Comparison of ENCODE assay signal across 24 mouse cellular contexts in genomic region chr16:30029264-30030003, GRCm38 (mm10). TPM values are rescaled to one million over a fixed set of nuclear protein-coding genes. Genes with fewer than 3 reads are reported as not detected.
DNase-seq lines count a peak whose midpoint lies in the region; ATAC-seq and TF ChIP-seq lines count a peak whose summit lies in the region.
"Had no signal": no experiment of that assay in that cellular context is flagged by ENCODE, and none has a peak within 500 bp of the region (broad histone marks: within the 10 kb centered on the region; RNA-seq: fewer than 3 reads in every experiment).

No protein-coding gene starts in this region.

- H3K27ac ChIP-seq in forebrain, embryonic 10.5 days: peak overlapping the region; percentile 62
- H3K27ac ChIP-seq in forebrain, embryonic 11.5 days (ENCODE audit: low read depth, low read length): no peak overlapping the region
- H3K27ac ChIP-seq in CH12.LX (ENCODE audit: insufficient read depth, low read depth): peak overlapping the region; percentile 77
- H3K27ac ChIP-seq in liver, embryonic 12.5 days: no peak overlapping the region
- H3K27ac ChIP-seq: embryonic facial prominence, embryonic 13.5 days; forebrain, embryonic 15.5 days; heart, adult 2 months; heart, embryonic 15.5 days; hindbrain, embryonic 13.5 days; hindbrain, postnatal 0 days; intestine, embryonic 15.5 days had no signal

- WGBS in forebrain, embryonic 10.5 days: 69% methylated on average over 12 of the region's 12 CpGs
- WGBS in forebrain, embryonic 11.5 days: 65% methylated on average over 12 of the region's 12 CpGs
- WGBS in liver, embryonic 12.5 days (ENCODE audit: insufficient replicate concordance): 75% methylated on average over 12 of the region's 12 CpGs

- TF ChIP-seq RAD21 in CH12.LX (IDR thresholded peaks at IDR 0.05; ENCODE audit: low read depth, low read length): no peak; the same call in 1 of the 2 replicates

- H3K4me2 ChIP-seq in forebrain, embryonic 11.5 days (ENCODE audit: low read depth, low read length, severe bottlenecking): no peak overlapping the region
- H3K4me2 ChIP-seq in CH12.LX (ENCODE audit: insufficient read depth, low read depth, poor library complexity, severe bottlenecking): peak overlapping the region; percentile 52
- peak overlapping the region; percentile 57 for H3K4me2 ChIP-seq in myocyte (ENCODE audit: low read depth)
- H3K4me2 ChIP-seq in liver, embryonic 12.5 days: no peak overlapping the region
- H3K4me2 ChIP-seq: embryonic facial prominence, embryonic 13.5 days; forebrain, embryonic 15.5 days; heart, embryonic 11.5 days; heart, embryonic 15.5 days; hindbrain, embryonic 13.5 days; intestine, embryonic 15.5 days had no signal

- no peak overlapping the region for H3K4me3 ChIP-seq in forebrain, embryonic 10.5 days
- no peak overlapping the region for H3K4me3 ChIP-seq in forebrain, embryonic 11.5 days (ENCODE audit: low read depth, low read length)
- H3K4me3 ChIP-seq in CH12.LX (replicated peaks in 1 of 3; ENCODE audit: low read depth in 2 of 3, low read length in 2 of 3, poor library complexity in 1 of 3) (no peak overlapping the region), myocyte (no peak overlapping the region)
- no peak overlapping the region for H3K4me3 ChIP-seq in liver, embryonic 12.5 days
- H3K4me3 ChIP-seq: embryonic facial prominence, embryonic 13.5 days; forebrain, embryonic 15.5 days; heart, adult 2 months; heart, embryonic 15.5 days; hindbrain, embryonic 13.5 days; intestine, embryonic 15.5 days had no signal

- no peaks in the 10 kb centered on the region for H3K9me3 ChIP-seq in forebrain, embryonic 10.5 days
- no peaks in the 10 kb centered on the region for H3K9me3 ChIP-seq in forebrain, embryonic 11.5 days (ENCODE audit: control insufficient read depth, low read length)
- H3K9me3 ChIP-seq in CH12.LX (replicated peaks; ENCODE audit: low read length): peaks cover 3% of the 10 kb centered on the region
- H3K9me3 ChIP-seq in liver, embryonic 12.5 days (replicated peaks): no peaks in the 10 kb centered on the region
- H3K9me3 ChIP-seq: embryonic facial prominence, embryonic 13.5 days; forebrain, embryonic 15.5 days; heart, embryonic 15.5 days; hindbrain, embryonic 13.5 days; intestine, embryonic 15.5 days had no signal

- TF ChIP-seq CTCF in CH12.LX (conservative IDR thresholded peaks at IDR 0.05 in 1 of 2, IDR thresholded peaks at IDR 0.05 in 1 of 2; ENCODE audit: low read depth in 2 of 2, low read length in 2 of 2): no peak

- no peak overlapping the region for H3ac ChIP-seq in myocyte (ENCODE audit: control insufficient read depth, insufficient read length)

- H3K79me2 ChIP-seq in CH12.LX (replicated peaks; ENCODE audit: control insufficient read depth, extremely low read depth, insufficient read depth, poor library complexity, severe bottlenecking) (no peaks in the 10 kb centered on the region), myocyte (ENCODE audit: control insufficient read depth, insufficient read depth) (no peaks in the 10 kb centered on the region)

- H3K4me1 ChIP-seq in forebrain, embryonic 10.5 days: peaks cover 65% of the 10 kb centered on the region
- H3K4me1 ChIP-seq in forebrain, embryonic 11.5 days (replicated peaks; ENCODE audit: control insufficient read depth, insufficient read depth, low read length): peaks cover 19% of the 10 kb centered on the region
- H3K4me1 ChIP-seq in CH12.LX (ENCODE audit: control insufficient read depth in 1 of 2, insufficient read depth in 2 of 2): peaks cover 39 to 75% of the 10 kb centered on the region in 2 experiments
- peaks cover 13% of the 10 kb centered on the region for H3K4me1 ChIP-seq in liver, embryonic 12.5 days

- no peak for TF ChIP-seq POLR2A in CH12.LX (IDR thresholded peaks at IDR 0.05; ENCODE audit: low read depth, low read length)
- no peak for TF ChIP-seq POLR2A in myocyte (IDR thresholded peaks at IDR 0.05; ENCODE audit: insufficient read length, low read depth)

- ATAC-seq in forebrain, embryonic 11.5 days (replicated peaks; ENCODE audit: low FRiP score): no peak
- no peak for ATAC-seq in liver, embryonic 12.5 days
- ATAC-seq: CD4-positive, CD25-positive, alpha-beta regulatory T cell, adult 4 months; forebrain, embryonic 15.5 days; hindbrain, postnatal 0 days; intestine, embryonic 15.5 days had no signal

- peak; percentile 95 for TF ChIP-seq EP300 in CH12.LX (IDR thresholded peaks at IDR 0.05; ENCODE audit: low read length)

- in situ Hi-C loops in CH12.LX (cut with MboI; ENCODE audit: low pct_ligation_motif_present, low pct_unique_long_range_greater_than_20kb, low sequenced_read_pairs): loop anchor here (5.0 kb wide), 1 partner anchor 38 kb away; no protein-coding TSS in a partner anchor

- dilution Hi-C loops in CH12.LX (cut with MboI; ENCODE audit: extremely low pct_ligation_motif_present, extremely low pct_unique_long_range_greater_than_20kb, low sequenced_read_pairs): no loop called here

- peaks cover 59% of the 10 kb centered on the region for H3K27me3 ChIP-seq in forebrain, embryonic 10.5 days (ENCODE audit: poor library complexity, severe bottlenecking)
- peaks cover 2% of the 10 kb centered on the region; the same call in 1 of the 2 replicates for H3K27me3 ChIP-seq in forebrain, embryonic 11.5 days (ENCODE audit: control insufficient read depth, insufficient read depth, low read length)
- peaks cover 20% of the 10 kb centered on the region for H3K27me3 ChIP-seq in CH12.LX (replicated peaks)
- H3K27me3 ChIP-seq in myocyte (ENCODE audit: control insufficient read depth, insufficient read depth, insufficient read length): no peaks in the 10 kb centered on the region
- H3K27me3 ChIP-seq in liver, embryonic 12.5 days (replicated peaks): 0 out of 2 replicates have a peak, but pooled peaks cover 15% of the 10 kb centered on the region
- H3K27me3 ChIP-seq: heart, embryonic 15.5 days; intestine, embryonic 15.5 days had no signal

- H3K9ac ChIP-seq in forebrain, embryonic 11.5 days (ENCODE audit: low read length): no peak overlapping the region
- 0 out of 2 replicates have a peak overlapping the region, but pooled peaks have one; percentile 12 for H3K9ac ChIP-seq in CH12.LX (ENCODE audit: insufficient read depth, low read depth)
- H3K9ac ChIP-seq in liver, embryonic 12.5 days: no peak overlapping the region
- H3K9ac ChIP-seq: embryonic facial prominence, embryonic 13.5 days; forebrain, embryonic 15.5 days; heart, embryonic 15.5 days; hindbrain, embryonic 13.5 days; intestine, embryonic 15.5 days had no signal

- no peak for DNase-seq in forebrain, embryonic 10.5 days (ENCODE audit: extremely low spot score, low spot score)
- no peak for DNase-seq in forebrain, embryonic 11.5 days (ENCODE audit: low spot score)
- DNase-seq in retina, postnatal 1 day: peak; percentile 54
- DNase-seq in retina, embryonic 14.5 days (ENCODE audit: low spot score): no peak
- peak; percentile 79 for DNase-seq in CH12.LX (ENCODE audit: extremely low read depth)
- no peak for DNase-seq in kidney, postnatal 25 days
- DNase-seq: adrenal gland, adult 2 months; adrenal gland, postnatal 25 days; cerebellum, adult 8-10 months; cerebellum, postnatal 14 days; gastrocnemius, postnatal 14 days; heart, adult 2 months; heart, postnatal 14 days; kidney, adult 18-20 months had no signal

- no peaks in the 10 kb centered on the region for H3K36me3 ChIP-seq in forebrain, embryonic 10.5 days (replicated peaks)
- H3K36me3 ChIP-seq in forebrain, embryonic 11.5 days (ENCODE audit: control insufficient read depth, insufficient read depth, low read length): no peaks in the 10 kb centered on the region
- no peaks in the 10 kb centered on the region for H3K36me3 ChIP-seq in CH12.LX (replicated peaks in 1 of 2; ENCODE audit: control insufficient read depth in 1 of 2, insufficient read depth in 1 of 2, low read length in 1 of 2)
- no peaks in the 10 kb centered on the region for H3K36me3 ChIP-seq in myocyte (ENCODE audit: control insufficient read depth, insufficient read depth)
- no peaks in the 10 kb centered on the region for H3K36me3 ChIP-seq in liver, embryonic 12.5 days
- H3K36me3 ChIP-seq: embryonic facial prominence, embryonic 13.5 days; forebrain, embryonic 15.5 days; heart, embryonic 15.5 days; hindbrain, embryonic 13.5 days; intestine, embryonic 15.5 days had no signal

TF ChIP-seq in CH12.LX, 34 proteins besides CTCF, POLR2A, EP300 and RAD21 (continues in another document):
- TF ChIP-seq MAZ (IDR thresholded peaks at IDR 0.05; ENCODE audit: low read depth, low read length) (peak; percentile 67), MXI1 (IDR thresholded peaks at IDR 0.05; ENCODE audit: low read depth, low read length) (peak; percentile 64; the same call in 1 of the 2 replicates), ZNF384 (IDR thresholded peaks at IDR 0.05; ENCODE audit: low read depth, low read length) (peak; percentile 95), MAFK (IDR thresholded peaks at IDR 0.05; ENCODE audit: insufficient replicate concordance, low read length) (0 out of 2 replicates have a peak, but pooled peaks have one; percentile 21), E2F4 (IDR thresholded peaks at IDR 0.05; ENCODE audit: insufficient replicate concordance, low read depth, low read length) (0 out of 2 replicates have a peak, but pooled peaks have one; percentile 2), ETS1 (conservative IDR thresholded peaks at IDR 0.05; ENCODE audit: low read depth, low read length) (peak; percentile 98), MEF2A (IDR thresholded peaks at IDR 0.05; ENCODE audit: borderline replicate concordance, low read depth, low read length) (peak; percentile 85; the same call in 1 of the 2 replicates)

TF ChIP-seq in myocyte, 11 proteins besides CTCF, POLR2A, EP300 and RAD21 (continues in another document):
- no peak for TF ChIP-seq USF1 (IDR thresholded peaks at IDR 0.05; ENCODE audit: low read depth)
- no peak for TF ChIP-seq CEBPB (IDR thresholded peaks at IDR 0.05; ENCODE audit: insufficient read depth, poor library complexity, severe bottlenecking)
- TF ChIP-seq SRF (IDR thresholded peaks at IDR 0.05; ENCODE audit: control insufficient read depth, insufficient read length, low read depth): no peak
- no peak for TF ChIP-seq TCF12 (IDR thresholded peaks at IDR 0.05; ENCODE audit: insufficient read depth, poor library complexity, severe bottlenecking)
- no peak for TF ChIP-seq MAX (IDR thresholded peaks at IDR 0.05; ENCODE audit: low read depth)
- TF ChIP-seq POLR2AphosphoS2 (IDR thresholded peaks at IDR 0.05; ENCODE audit: insufficient read length, low read depth): no peak
- peak in 2 of 3 experiments; percentile 73 to 80 for TF ChIP-seq MYOD1 (IDR thresholded peaks at IDR 0.05; ENCODE audit: control insufficient read depth in 1 of 3, insufficient read length in 2 of 3, low read depth in 2 of 3)
- TF ChIP-seq TCF3 (IDR thresholded peaks at IDR 0.05; ENCODE audit: insufficient read length, low read depth): no peak

RNA-seq across cellular contexts. Expression of gene Hes1, which starts 34.8 kb away (rescaled TPM):
- 42.5 and 49.0 TPM in 2 replicates for polyA plus RNA-seq in forebrain, embryonic 10.5 days (2016; fragmentation: Nextera tagmentation; extraction: Ambion mirVana)
- 66.5 and 67.0 TPM in 2 replicates for polyA plus RNA-seq in forebrain, embryonic 11.5 days (2014; fragmentation: Nextera tagmentation; extraction: Ambion mirVana)
- total RNA-seq in CH12.LX (2012; rRNA removed): 3.4 and 3.6 TPM in 2 replicates
- total RNA-seq in CH12.LX (2014; rRNA removed): 1.4 and 2.4 TPM in 2 replicates
- 0.53 and 1.6 TPM in 2 replicates for polyA plus RNA-seq in CH12.LX (2012; ENCODE audit: insufficient read length, low read depth)
- polyA plus RNA-seq in myocyte (2012; fragmentation: generic; extraction: Trizol): 35.8 TPM
- polyA plus RNA-seq in liver, embryonic 12.5 days (2016; fragmentation: Nextera tagmentation; extraction: Ambion mirVana): 12.5 and 12.7 TPM in 2 replicates

Comparison
In these comparisons a context has a peak if more than half of its experiments do, and no peak if none do; other contexts are left out.
1. DNase-seq: peak in retina, postnatal 1 day (single experiment) and CH12.LX (single experiment); none in forebrain, embryonic 10.5 days (single experiment), forebrain, embryonic 11.5 days (single experiment), retina, embryonic 14.5 days (single experiment) and kidney, postnatal 25 days (0 of 2).
2. H3K27ac ChIP-seq: peak in forebrain, embryonic 10.5 days (single experiment) and CH12.LX (single experiment); none in forebrain, embryonic 11.5 days (single experiment) and liver, embryonic 12.5 days (single experiment).
3. H3K4me2 ChIP-seq: peak in CH12.LX (single experiment) and myocyte (single experiment); none in forebrain, embryonic 11.5 days (single experiment) and liver, embryonic 12.5 days (single experiment).